Mouse (Mus musculus): ENCODE measurements at regions not wholly inside any gene's neighbourhood (a gene's known extent, or its start where the extent isn't known, plus 50 kb on each side); places are given as distances from the start of the nearest gene placed in this dataset.

DNA sequence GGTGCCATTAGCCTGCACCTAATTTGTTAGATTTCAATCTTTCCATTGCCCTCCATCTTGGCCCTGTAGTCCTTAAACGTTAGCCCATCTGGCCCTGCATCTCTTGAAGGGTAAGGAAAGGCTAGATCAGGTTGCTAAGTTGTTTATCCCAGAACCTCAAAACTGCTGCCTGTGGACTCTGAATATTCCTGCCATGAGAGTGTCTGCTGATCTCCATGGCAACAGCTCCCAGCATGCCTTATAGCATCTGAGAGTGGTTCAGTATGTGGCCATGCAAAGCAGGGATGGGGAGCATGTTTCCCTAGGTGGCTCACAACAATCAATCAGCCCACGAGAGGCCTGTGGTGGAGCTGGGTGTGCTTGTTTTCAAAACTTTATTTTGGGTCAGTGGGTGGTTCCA is 346.3 kb downstream of the Rps24 start:
- no peak for TF ChIP-seq POLR2A (IDR thresholded peaks at IDR 0.05; ENCODE audit: borderline replicate concordance, extremely low read depth, insufficient read depth, insufficient read length, poor library complexity, severe bottlenecking)
- no peak for TF ChIP-seq CTCF (IDR thresholded peaks at IDR 0.05; ENCODE audit: borderline replicate concordance, extremely low read depth, insufficient read depth, insufficient read length)
- DNase-seq (ENCODE audit: low read depth) = peak; percentile 75

DNA sequence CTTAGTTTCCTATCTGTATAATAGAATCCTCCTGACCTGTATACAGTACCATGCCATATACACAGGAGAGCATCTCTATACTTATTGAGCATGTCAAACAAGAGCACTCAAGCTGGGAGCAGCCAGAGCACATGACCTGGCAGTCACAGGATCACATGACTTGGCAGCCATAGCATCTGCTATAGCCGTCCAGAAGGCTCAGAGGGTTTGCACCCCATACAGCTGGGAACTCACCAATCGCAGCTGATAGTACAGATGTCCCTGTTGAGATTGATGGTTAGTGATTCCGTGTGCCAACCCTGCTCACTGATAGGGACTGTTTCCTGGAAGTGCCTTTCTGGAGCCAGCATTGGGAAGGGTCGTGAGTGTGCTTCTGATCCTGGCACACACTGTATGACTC is 351.3 kb downstream of the Rps24 start:
- TF ChIP-seq CTCF (IDR thresholded peaks at IDR 0.05; ENCODE audit: borderline replicate concordance, extremely low read depth, insufficient read depth, insufficient read length) = no peak
- TF ChIP-seq POLR2A (IDR thresholded peaks at IDR 0.05; ENCODE audit: borderline replicate concordance, extremely low read depth, insufficient read depth, insufficient read length, poor library complexity, severe bottlenecking) = no peak
- peak; percentile 52 for DNase-seq (ENCODE audit: low read depth)

DNA sequence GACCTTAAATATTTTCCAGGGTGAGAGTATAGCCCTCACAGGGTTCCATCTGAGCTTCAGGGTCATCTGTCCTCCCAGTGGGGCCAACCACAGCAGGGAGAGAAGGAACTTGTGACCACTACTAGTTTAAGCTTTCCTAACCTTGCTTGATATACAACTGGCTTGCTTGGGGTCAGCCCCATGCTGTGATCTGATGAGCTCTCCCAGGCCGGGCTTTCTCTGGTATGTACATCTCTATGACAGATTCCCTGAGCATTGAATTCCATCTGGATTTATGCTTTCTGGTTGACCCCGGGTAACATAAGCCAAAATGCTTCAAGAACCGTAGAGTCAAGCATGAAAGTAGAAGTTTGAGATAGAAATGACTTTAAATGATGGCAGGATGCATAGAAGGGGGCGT is 352.1 kb downstream of the Rps24 start:
- TF ChIP-seq POLR2A (IDR thresholded peaks at IDR 0.05; ENCODE audit: borderline replicate concordance, extremely low read depth, insufficient read depth, insufficient read length, poor library complexity, severe bottlenecking) (no peak), CTCF (IDR thresholded peaks at IDR 0.05; ENCODE audit: borderline replicate concordance, extremely low read depth, insufficient read depth, insufficient read length) (no peak)
- no peak for DNase-seq (ENCODE audit: low read depth)

- no peak for TF ChIP-seq CTCF (IDR thresholded peaks at IDR 0.05; ENCODE audit: borderline replicate concordance, extremely low read depth, insufficient read depth, insufficient read length)
- TF ChIP-seq POLR2A (IDR thresholded peaks at IDR 0.05; ENCODE audit: borderline replicate concordance, extremely low read depth, insufficient read depth, insufficient read length, poor library complexity, severe bottlenecking) = no peak
- peak; percentile 97 for DNase-seq (ENCODE audit: low read depth)
These were observed 355.0 kb downstream of the Rps24 start for GRCm38 (mm10) chr14:24841715-24842496.

GRCm38 (mm10) chr14:24843626-24844025 is 356.7 kb downstream of the Rps24 start:
- DNase-seq (ENCODE audit: low read depth) = no peak
- TF ChIP-seq CTCF (IDR thresholded peaks at IDR 0.05; ENCODE audit: borderline replicate concordance, extremely low read depth, insufficient read depth, insufficient read length) (no peak), POLR2A (IDR thresholded peaks at IDR 0.05; ENCODE audit: borderline replicate concordance, extremely low read depth, insufficient read depth, insufficient read length, poor library complexity, severe bottlenecking) (no peak)

DNA sequence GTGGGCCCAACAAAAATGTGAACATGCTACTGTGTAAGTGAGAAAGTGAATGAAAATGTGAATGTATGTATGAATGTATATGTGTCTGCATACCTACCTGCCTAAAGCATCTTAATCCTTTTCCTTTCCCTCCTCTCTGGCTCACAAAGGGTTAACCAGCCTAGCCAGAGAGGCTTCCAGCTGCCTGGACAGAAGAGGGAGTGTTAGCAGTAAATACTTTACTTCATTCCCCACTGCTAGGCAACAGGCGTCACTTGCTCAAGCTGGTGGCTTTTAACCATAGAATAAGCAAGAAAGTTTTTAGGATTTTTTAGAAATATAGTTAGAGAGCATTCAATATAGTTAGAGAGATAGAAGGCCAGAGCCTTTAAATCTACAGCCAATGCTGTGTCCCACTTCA is 363.6 kb downstream of the Rps24 start:
- DNase-seq (ENCODE audit: low read depth) = peak; percentile 54
- no peak for TF ChIP-seq POLR2A (IDR thresholded peaks at IDR 0.05; ENCODE audit: borderline replicate concordance, extremely low read depth, insufficient read depth, insufficient read length, poor library complexity, severe bottlenecking)
- TF ChIP-seq CTCF (IDR thresholded peaks at IDR 0.05; ENCODE audit: borderline replicate concordance, extremely low read depth, insufficient read depth, insufficient read length) = no peak

DNA sequence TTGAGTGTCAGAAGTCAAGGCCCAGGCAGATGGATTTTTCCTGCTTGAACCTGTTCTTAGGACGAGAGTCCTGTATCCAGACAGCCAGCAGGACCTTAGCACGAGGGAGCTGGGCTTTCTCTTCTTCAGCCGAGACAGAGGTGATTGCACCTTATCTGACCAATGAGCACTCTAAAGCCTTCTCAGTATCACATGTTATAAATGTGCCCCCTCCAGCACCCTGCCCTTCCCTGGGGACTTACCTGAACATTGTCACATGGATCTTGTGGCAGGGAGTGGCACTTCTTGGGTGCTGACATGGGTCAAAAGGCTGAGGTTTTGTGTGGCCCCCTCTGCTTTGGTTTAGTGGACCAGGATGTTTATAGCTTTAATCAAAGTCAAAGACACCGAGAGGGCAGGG is 367.5 kb downstream of the Rps24 start:
- no peak for TF ChIP-seq POLR2A (IDR thresholded peaks at IDR 0.05; ENCODE audit: borderline replicate concordance, extremely low read depth, insufficient read depth, insufficient read length, poor library complexity, severe bottlenecking)
- TF ChIP-seq CTCF (IDR thresholded peaks at IDR 0.05; ENCODE audit: borderline replicate concordance, extremely low read depth, insufficient read depth, insufficient read length) = no peak
- no peak for DNase-seq (ENCODE audit: low read depth)

- no peak for DNase-seq (ENCODE audit: low read depth)
- TF ChIP-seq CTCF (IDR thresholded peaks at IDR 0.05; ENCODE audit: borderline replicate concordance, extremely low read depth, insufficient read depth, insufficient read length) (no peak), POLR2A (IDR thresholded peaks at IDR 0.05; ENCODE audit: borderline replicate concordance, extremely low read depth, insufficient read depth, insufficient read length, poor library complexity, severe bottlenecking) (no peak)
These were observed 375.2 kb downstream of the Rps24 start for GRCm38 (mm10) chr14:24862171-24862570.

DNA sequence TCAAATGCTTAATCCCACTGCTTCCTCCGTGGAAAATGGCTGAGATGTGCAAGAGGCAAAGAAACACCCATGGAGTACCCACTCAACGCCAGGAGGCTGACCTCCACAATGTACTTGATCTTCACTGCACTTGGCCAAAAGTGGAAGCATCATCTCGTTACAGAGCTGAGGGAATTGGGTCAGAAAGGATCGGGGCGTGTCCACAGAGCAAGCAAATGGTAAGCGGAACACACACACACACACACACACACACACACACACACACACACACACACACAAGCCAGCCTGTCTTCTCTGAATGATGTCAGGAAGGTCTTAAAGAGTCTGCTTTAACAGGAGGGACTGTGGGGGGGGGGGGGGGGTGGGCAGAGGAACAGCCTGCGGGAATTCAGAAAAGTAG is 375.7 kb downstream of the Rps24 start:
- no peak for DNase-seq (ENCODE audit: low read depth)
- TF ChIP-seq POLR2A (IDR thresholded peaks at IDR 0.05; ENCODE audit: borderline replicate concordance, extremely low read depth, insufficient read depth, insufficient read length, poor library complexity, severe bottlenecking) (no peak), CTCF (IDR thresholded peaks at IDR 0.05; ENCODE audit: borderline replicate concordance, extremely low read depth, insufficient read depth, insufficient read length) (no peak)

DNA sequence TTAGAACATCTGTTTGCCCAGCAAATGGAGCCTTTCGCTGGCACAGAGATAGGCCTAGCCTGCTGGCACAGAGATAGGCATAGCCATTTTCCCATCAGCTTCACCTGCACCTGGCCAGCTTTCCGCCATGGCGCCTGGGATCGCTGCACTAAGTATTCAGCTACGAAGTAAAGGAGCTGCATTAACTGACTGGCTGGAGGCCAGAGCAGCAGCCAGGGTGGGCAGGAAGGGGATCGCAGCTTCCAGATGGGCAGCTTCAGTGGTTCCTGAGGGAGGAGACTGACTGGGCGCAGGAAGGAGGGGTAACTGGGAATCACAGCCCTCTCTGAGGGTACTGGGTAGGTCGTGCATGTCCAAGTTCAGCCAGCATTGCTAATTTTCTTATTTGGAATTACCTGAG is 376.2 kb downstream of the Rps24 start:
- DNase-seq (ENCODE audit: low read depth) = peak; percentile 75
- TF ChIP-seq CTCF (IDR thresholded peaks at IDR 0.05; ENCODE audit: borderline replicate concordance, extremely low read depth, insufficient read depth, insufficient read length) (no peak), POLR2A (IDR thresholded peaks at IDR 0.05; ENCODE audit: borderline replicate concordance, extremely low read depth, insufficient read depth, insufficient read length, poor library complexity, severe bottlenecking) (no peak)

GRCm38 (mm10) chr14:24865579-24866230 is 378.8 kb downstream of the Rps24 start:
- TF ChIP-seq CTCF (IDR thresholded peaks at IDR 0.05; ENCODE audit: borderline replicate concordance, extremely low read depth, insufficient read depth, insufficient read length) (no peak), POLR2A (IDR thresholded peaks at IDR 0.05; ENCODE audit: borderline replicate concordance, extremely low read depth, insufficient read depth, insufficient read length, poor library complexity, severe bottlenecking) (no peak)
- peak; percentile 55 for DNase-seq (ENCODE audit: low read depth)

- TF ChIP-seq CTCF (IDR thresholded peaks at IDR 0.05; ENCODE audit: borderline replicate concordance, extremely low read depth, insufficient read depth, insufficient read length) = no peak
- TF ChIP-seq POLR2A (IDR thresholded peaks at IDR 0.05; ENCODE audit: borderline replicate concordance, extremely low read depth, insufficient read depth, insufficient read length, poor library complexity, severe bottlenecking) = no peak
- DNase-seq (ENCODE audit: low read depth) = no peak
These were observed 380.9 kb downstream of the Rps24 start for GRCm38 (mm10) chr14:24867816-24868215.

Data from brain, embryonic 14.5 days (tissue).